7 mouse cellular contexts compared by ENCODE assay signal in genomic region chr5:125069916-125070315, GRCm38 (mm10).
DNase-seq lines count a peak whose midpoint lies in the region; ATAC-seq and TF ChIP-seq lines count a peak whose summit lies in the region.

No protein-coding gene starts in this region.

- WGBS in heart, embryonic 16.5 days: 69% methylated on average over 5 of the region's 5 CpGs
- 62% methylated on average over 5 of the region's 5 CpGs for WGBS in neural tube, embryonic 11.5 days
- 59% methylated on average over 5 of the region's 5 CpGs for WGBS in limb, embryonic 14.5 days

- no peak for TF ChIP-seq POLR2A in limb, embryonic 14.5 days (IDR thresholded peaks at IDR 0.05; ENCODE audit: borderline replicate concordance, extremely low read depth, insufficient read depth, insufficient read length)

- no peaks in the 10 kb centered on the region for H3K9me3 ChIP-seq in heart, embryonic 16.5 days (replicated peaks; ENCODE audit: control insufficient read depth, low read length)
- H3K9me3 ChIP-seq in neural tube, embryonic 11.5 days (ENCODE audit: control insufficient read depth, low read length): no peaks in the 10 kb centered on the region
- H3K9me3 ChIP-seq in limb, embryonic 14.5 days (ENCODE audit: control insufficient read depth, low read length): no peaks in the 10 kb centered on the region

- H3K9ac ChIP-seq in heart, embryonic 16.5 days (ENCODE audit: low read length): no peak overlapping the region
- H3K9ac ChIP-seq in neural tube, embryonic 11.5 days (ENCODE audit: low read length): 0 out of 2 replicates have a peak overlapping the region, but pooled peaks have one; percentile 6
- peak overlapping the region; percentile 12; the same call in 1 of the 2 replicates for H3K9ac ChIP-seq in limb, embryonic 14.5 days (ENCODE audit: low read depth, low read length, severe bottlenecking)

- ATAC-seq in heart, embryonic 16.5 days (replicated peaks; ENCODE audit: extremely low read depth, insufficient read depth, low FRiP score): no peak
- ATAC-seq in neural tube, embryonic 11.5 days (ENCODE audit: insufficient read depth, low FRiP score, low TSS enrichment): no peak
- ATAC-seq in limb, embryonic 14.5 days (ENCODE audit: low FRiP score, low read depth): no peak

- H3K27ac ChIP-seq in heart, embryonic 16.5 days (ENCODE audit: low read length): peak overlapping the region; percentile 34; the same call in 1 of the 2 replicates
- H3K27ac ChIP-seq in neural tube, embryonic 11.5 days (ENCODE audit: low read depth, low read length): peak overlapping the region; percentile 87
- H3K27ac ChIP-seq in limb, embryonic 14.5 days (replicated peaks; ENCODE audit: low read depth, low read length): 0 out of 2 replicates have a peak overlapping the region, but pooled peaks have one; percentile 55

- H3K4me1 ChIP-seq in heart, embryonic 16.5 days (ENCODE audit: control insufficient read depth, insufficient read depth, low read length): peaks cover 54% of the 10 kb centered on the region
- H3K4me1 ChIP-seq in neural tube, embryonic 11.5 days (ENCODE audit: control insufficient read depth, insufficient read depth, low read length): peaks cover 36% of the 10 kb centered on the region
- H3K4me1 ChIP-seq in limb, embryonic 14.5 days (ENCODE audit: control insufficient read depth, insufficient read depth, low read length): peaks cover 46% of the 10 kb centered on the region

- H3K4me3 ChIP-seq in heart, embryonic 16.5 days (ENCODE audit: low read length): no peak overlapping the region
- H3K4me3 ChIP-seq in neural tube, embryonic 11.5 days (ENCODE audit: low read depth, low read length): no peak overlapping the region
- H3K4me3 ChIP-seq in limb, embryonic 14.5 days (replicated peaks; ENCODE audit: low read length): no peak overlapping the region

- no peaks in the 10 kb centered on the region for H3K27me3 ChIP-seq in heart, embryonic 16.5 days (ENCODE audit: control insufficient read depth, insufficient read depth, low read length)
- H3K27me3 ChIP-seq in neural tube, embryonic 11.5 days (ENCODE audit: control insufficient read depth, insufficient read depth, low read length): no peaks in the 10 kb centered on the region
- H3K27me3 ChIP-seq in limb, embryonic 14.5 days (ENCODE audit: control insufficient read depth, insufficient read depth, low read length): no peaks in the 10 kb centered on the region

- H3K36me3 ChIP-seq in heart, embryonic 16.5 days (ENCODE audit: control insufficient read depth, insufficient read depth): peaks cover 9% of the 10 kb centered on the region
- peaks cover 15% of the 10 kb centered on the region for H3K36me3 ChIP-seq in neural tube, embryonic 11.5 days (ENCODE audit: control insufficient read depth, insufficient read depth, low read length)
- peaks cover 73% of the 10 kb centered on the region for H3K36me3 ChIP-seq in limb, embryonic 14.5 days (ENCODE audit: control insufficient read depth, insufficient read depth, low read length)

- DNase-seq in heart, postnatal 4 days: no peak
- no peak for DNase-seq in neural tube, embryonic 11.5 days (ENCODE audit: low spot score)
- no peak for DNase-seq in neural tube, embryonic 10.5 days (ENCODE audit: extremely low spot score, low spot score)
- DNase-seq in limb, embryonic 14.5 days (ENCODE audit: low spot score): no peak
- DNase-seq in embryo, embryonic 11 days: no peak
- no peak for DNase-seq in adrenal gland, postnatal 25 days

- no peak overlapping the region for H3K4me2 ChIP-seq in heart, embryonic 16.5 days (ENCODE audit: low read depth, low read length)
- H3K4me2 ChIP-seq in neural tube, embryonic 11.5 days (ENCODE audit: low read depth): no peak overlapping the region
- H3K4me2 ChIP-seq in limb, embryonic 14.5 days (replicated peaks; ENCODE audit: low read depth, low read length, severe bottlenecking): no peak overlapping the region

Comparison
In these comparisons a context has a peak if more than half of its experiments do, and no peak if none do; other contexts are left out.
1. H3K27ac ChIP-seq: peak in every context shown above with its lines; median percentile 87 in neural tube, embryonic 11.5 days; 55 in limb, embryonic 14.5 days; 34 in heart, embryonic 16.5 days.